Mouse (Mus musculus): ENCODE measurements at regions not wholly inside any gene's neighbourhood (a gene's known extent, or its start where the extent isn't known, plus 50 kb on each side); places are given as distances from the start of the nearest gene placed in this dataset.
"Not testable (repeated sequence)": the region's sequence is repeated elsewhere in the genome, so short reads cannot be mapped to it uniquely, and the experiment has no call there.

DNA sequence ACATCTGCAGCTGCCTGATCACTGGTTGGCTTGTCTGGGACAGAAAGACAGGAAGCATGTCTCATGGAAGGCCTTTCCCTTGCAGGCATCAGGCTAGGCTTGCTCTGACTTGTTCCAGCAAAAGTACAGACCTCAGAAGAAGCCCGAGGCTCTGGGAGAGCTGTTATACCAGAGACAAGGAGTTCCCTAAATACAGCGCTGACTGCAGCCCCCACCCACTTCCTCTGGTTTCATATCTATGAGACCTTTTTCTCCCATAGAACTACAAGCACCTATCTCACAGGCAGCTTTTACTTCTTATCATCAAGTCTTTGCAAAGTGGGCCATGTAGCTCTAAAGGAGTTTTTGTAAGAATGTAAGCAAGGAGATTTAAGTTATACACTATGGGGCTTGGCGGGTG, 312.2 kb upstream of the Vmn1r3 start:
- ATAC-seq (replicated peaks; ENCODE audit: low FRiP score, low read depth); H3K4me2 ChIP-seq (ENCODE audit: low read length); H3K9me3 ChIP-seq (replicated peaks; ENCODE audit: low read length); H3K4me1 ChIP-seq (replicated peaks; ENCODE audit: insufficient read depth, low read length); H3K36me3 ChIP-seq (ENCODE audit: insufficient read depth, low read length); H3K4me3 ChIP-seq (replicated peaks; ENCODE audit: low read depth, low read length); H3K9ac ChIP-seq (ENCODE audit: low read depth, low read length); H3K27me3 ChIP-seq (ENCODE audit: insufficient read depth, low read length); H3K27ac ChIP-seq; DNase-seq (ENCODE audit: low spot score): not testable (repeated sequence)
- no CpG with 5 or more reads among the region's 3 CpGs for WGBS

- not testable (repeated sequence) for DNase-seq (ENCODE audit: low spot score); H3K9me3 ChIP-seq (replicated peaks; ENCODE audit: low read length); H3K27ac ChIP-seq; H3K27me3 ChIP-seq (ENCODE audit: insufficient read depth, low read length); H3K36me3 ChIP-seq (ENCODE audit: insufficient read depth, low read length); H3K4me3 ChIP-seq (replicated peaks; ENCODE audit: low read depth, low read length); H3K4me2 ChIP-seq (ENCODE audit: low read length); H3K9ac ChIP-seq (ENCODE audit: low read depth, low read length); H3K4me1 ChIP-seq (replicated peaks; ENCODE audit: insufficient read depth, low read length); ATAC-seq (replicated peaks; ENCODE audit: low FRiP score, low read depth)
- WGBS: 70% methylated on average over 1 of the region's 1 CpGs
Measured at GRCm38 (mm10) chr4:3495987-3496386, 310.8 kb upstream of the Vmn1r3 start.

DNA sequence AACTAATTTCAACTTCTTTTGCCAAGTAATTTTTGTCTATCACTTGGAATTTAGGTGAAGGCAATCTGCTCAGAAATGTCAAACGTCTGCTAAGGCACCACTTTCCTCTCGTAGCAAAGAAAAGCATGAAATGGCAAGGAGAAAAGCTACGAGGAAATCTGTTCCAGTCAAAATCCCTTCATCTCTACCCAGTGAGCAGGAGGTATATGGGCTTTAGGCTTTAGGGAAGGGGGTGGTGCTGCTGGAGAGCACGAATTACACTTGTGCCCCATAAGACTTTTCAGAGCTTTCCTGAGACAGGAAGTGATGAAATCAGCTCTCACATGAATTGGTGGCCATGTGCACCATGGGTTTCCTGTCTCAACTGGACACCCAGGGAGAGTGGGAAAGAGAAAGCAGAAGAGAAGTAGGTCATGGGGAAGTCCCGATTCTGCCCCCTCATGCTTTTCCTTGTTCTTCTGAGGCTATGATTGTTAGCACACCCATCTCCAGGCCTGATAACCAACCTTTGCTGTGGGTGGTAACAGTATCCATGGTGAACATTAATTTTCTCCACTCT, 309.0 kb upstream of the Vmn1r3 start:
- H3K4me1 ChIP-seq (replicated peaks; ENCODE audit: insufficient read depth, low read length); DNase-seq (ENCODE audit: low spot score); ATAC-seq (replicated peaks; ENCODE audit: low FRiP score, low read depth); H3K36me3 ChIP-seq (ENCODE audit: insufficient read depth, low read length); H3K4me3 ChIP-seq (replicated peaks; ENCODE audit: low read depth, low read length); H3K9ac ChIP-seq (ENCODE audit: low read depth, low read length); H3K27me3 ChIP-seq (ENCODE audit: insufficient read depth, low read length); H3K27ac ChIP-seq; H3K4me2 ChIP-seq (ENCODE audit: low read length); H3K9me3 ChIP-seq (replicated peaks; ENCODE audit: low read length): not testable (repeated sequence)
- WGBS: no CpG with 5 or more reads among the region's 5 CpGs

DNA sequence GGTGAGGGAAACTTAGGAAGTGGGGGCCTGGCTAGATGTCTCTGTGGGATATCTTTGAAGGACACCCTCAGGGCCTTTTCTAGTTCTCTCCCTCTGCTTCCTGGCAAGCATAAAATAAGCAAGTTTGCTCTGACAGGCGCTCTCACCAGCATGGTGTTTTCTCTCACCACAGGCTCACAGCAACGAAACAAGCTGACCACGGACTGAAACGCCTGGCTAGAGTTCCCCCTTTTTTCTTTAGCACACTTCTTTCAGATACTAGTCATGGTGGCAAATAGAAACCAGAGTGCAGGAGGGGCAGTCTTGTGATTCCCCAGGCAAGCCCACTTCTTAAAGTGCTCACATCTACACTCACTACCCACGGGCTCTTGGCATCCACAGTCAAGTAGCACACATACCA, 305.7 kb upstream of the Vmn1r3 start:
- no CpG with 5 or more reads among the region's 5 CpGs for WGBS
- not testable (repeated sequence) for H3K4me1 ChIP-seq (replicated peaks; ENCODE audit: insufficient read depth, low read length); H3K4me2 ChIP-seq (ENCODE audit: low read length); H3K27ac ChIP-seq; DNase-seq (ENCODE audit: low spot score); H3K9me3 ChIP-seq (replicated peaks; ENCODE audit: low read length); H3K36me3 ChIP-seq (ENCODE audit: insufficient read depth, low read length); ATAC-seq (replicated peaks; ENCODE audit: low FRiP score, low read depth); H3K4me3 ChIP-seq (replicated peaks; ENCODE audit: low read depth, low read length); H3K27me3 ChIP-seq (ENCODE audit: insufficient read depth, low read length); H3K9ac ChIP-seq (ENCODE audit: low read depth, low read length)

DNA sequence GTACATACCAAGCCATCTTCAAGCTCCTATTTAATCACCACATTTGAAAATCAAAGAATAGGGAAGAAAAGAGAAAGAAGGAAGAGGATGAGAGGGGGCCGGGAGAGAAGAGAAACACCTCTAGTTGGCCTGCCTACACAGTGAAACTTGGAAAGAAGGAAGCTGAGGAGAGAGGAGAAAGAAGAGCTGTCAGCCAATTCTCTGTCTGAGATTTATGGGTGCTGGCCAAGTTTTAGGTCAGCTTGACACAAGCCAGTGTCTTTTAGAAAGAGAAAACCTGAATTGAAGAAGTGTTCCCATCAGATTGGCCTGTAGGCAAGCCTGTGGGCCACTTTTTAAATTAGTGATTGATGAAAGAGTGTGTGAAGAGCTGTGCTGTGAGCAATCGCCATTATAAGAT, 296.9 kb upstream of the Vmn1r3 start:
- no peaks in the 10 kb centered on the region for H3K9me3 ChIP-seq (replicated peaks; ENCODE audit: low read length)
- 88% methylated on average over 2 of the region's 2 CpGs for WGBS
- H3K9ac ChIP-seq (ENCODE audit: low read depth, low read length): no peak overlapping the region
- no peak overlapping the region for H3K27ac ChIP-seq
- no peaks in the 10 kb centered on the region for H3K36me3 ChIP-seq (ENCODE audit: insufficient read depth, low read length)
- no peak for DNase-seq (ENCODE audit: low spot score)
- H3K27me3 ChIP-seq (ENCODE audit: insufficient read depth, low read length): no peaks in the 10 kb centered on the region
- no peak overlapping the region for H3K4me2 ChIP-seq (ENCODE audit: low read length)
- no peak for TF ChIP-seq CTCF (IDR thresholded peaks at IDR 0.05; ENCODE audit: low read depth)
- ATAC-seq (replicated peaks; ENCODE audit: low FRiP score, low read depth): no peak
- H3K4me3 ChIP-seq (replicated peaks; ENCODE audit: low read depth, low read length): no peak overlapping the region
- no peaks in the 10 kb centered on the region for H3K4me1 ChIP-seq (replicated peaks; ENCODE audit: insufficient read depth, low read length)

DNA sequence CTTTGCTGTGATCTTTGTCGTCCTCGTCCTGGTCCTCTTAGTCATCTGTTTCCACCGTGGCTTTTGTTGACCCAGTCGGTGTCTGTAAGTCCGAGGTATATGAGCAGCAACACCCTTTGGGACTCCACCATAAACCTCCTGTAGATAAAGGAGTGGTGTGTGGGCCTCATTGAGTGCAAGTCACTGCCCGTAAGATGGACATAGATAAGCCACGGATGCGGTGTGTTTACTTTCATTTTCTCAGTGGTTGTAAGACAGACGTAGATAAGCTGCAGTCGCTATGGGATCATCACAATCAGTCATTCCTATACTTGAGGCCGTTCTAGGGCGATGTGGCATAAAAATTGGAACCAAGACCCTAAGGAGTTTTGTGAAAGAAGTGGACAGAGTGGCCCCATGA, 271.6 kb upstream of the Vmn1r3 start:
- Histone ChIP-seq H3K4me1 (replicated peaks; ENCODE audit: insufficient read depth, low read length) (no peaks in the 10 kb centered on the region), H3K9ac (ENCODE audit: low read depth, low read length) (no peak overlapping the region), H3K27ac (no peak overlapping the region), H3K4me3 (replicated peaks; ENCODE audit: low read depth, low read length) (no peak overlapping the region), H3K27me3 (ENCODE audit: insufficient read depth, low read length) (no peaks in the 10 kb centered on the region), H3K9me3 (replicated peaks; ENCODE audit: low read length) (no peaks in the 10 kb centered on the region), H3K36me3 (ENCODE audit: insufficient read depth, low read length) (no peaks in the 10 kb centered on the region), H3K4me2 (ENCODE audit: low read length) (no peak overlapping the region)
- DNase-seq (ENCODE audit: low spot score) (no peak), ATAC-seq (replicated peaks; ENCODE audit: low FRiP score, low read depth) (no peak)
- no peak for TF ChIP-seq CTCF (IDR thresholded peaks at IDR 0.05; ENCODE audit: low read depth)
- 96% methylated on average over 12 of the region's 12 CpGs for WGBS

DNA sequence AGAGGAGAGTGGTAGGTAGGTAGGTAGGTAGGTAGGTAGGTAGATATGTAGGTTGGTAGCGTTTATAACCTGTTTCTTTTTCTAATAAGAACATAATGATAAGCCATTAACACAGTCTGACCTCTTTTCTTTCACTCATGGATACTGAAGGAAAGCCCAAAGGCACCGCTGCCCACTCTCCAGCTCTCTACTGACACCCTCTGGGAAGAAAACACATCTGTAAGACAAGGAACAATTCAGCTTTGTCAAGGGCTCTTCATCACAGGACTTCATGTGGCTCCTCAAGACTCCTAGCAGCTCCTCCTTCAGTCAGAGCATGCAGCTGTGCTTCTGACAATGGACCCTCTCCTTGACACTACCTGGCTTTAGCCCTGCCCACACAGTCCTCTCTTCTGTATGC, 252.2 kb upstream of the Vmn1r3 start:
- H3K9ac ChIP-seq (ENCODE audit: low read depth, low read length); DNase-seq (ENCODE audit: low spot score); H3K4me2 ChIP-seq (ENCODE audit: low read length); ATAC-seq (replicated peaks; ENCODE audit: low FRiP score, low read depth); H3K27me3 ChIP-seq (ENCODE audit: insufficient read depth, low read length); H3K4me1 ChIP-seq (replicated peaks; ENCODE audit: insufficient read depth, low read length); H3K9me3 ChIP-seq (replicated peaks; ENCODE audit: low read length); H3K27ac ChIP-seq; H3K36me3 ChIP-seq (ENCODE audit: insufficient read depth, low read length); H3K4me3 ChIP-seq (replicated peaks; ENCODE audit: low read depth, low read length): not testable (repeated sequence)
- 91% methylated on average over 2 of the region's 2 CpGs for WGBS
